Mouse (Mus musculus) kidney, adult 2 months (tissue): ENCODE measurements around the gene Lnpk.

ENCODE experiments used
- CTCF ChIP-seq: fragments of 200-500 bp; conservative IDR thresholded peaks from 2 replicates; pipeline ENCODE4 v1.5.1; 2011; ENCODE audit warnings: low read depth, mild to moderate bottlenecking, control low read depth, low read length, moderate library complexity, mixed read lengths; ENCODE audit not compliant: insufficient read depth, insufficient read length
- POLR2A ChIP-seq: fragments of 200-500 bp; IDR thresholded peaks from one replicate; pipeline ENCODE4 v1.6.1; 2011; ENCODE audit warnings: low read depth, low read length, control low read depth

DNA sequence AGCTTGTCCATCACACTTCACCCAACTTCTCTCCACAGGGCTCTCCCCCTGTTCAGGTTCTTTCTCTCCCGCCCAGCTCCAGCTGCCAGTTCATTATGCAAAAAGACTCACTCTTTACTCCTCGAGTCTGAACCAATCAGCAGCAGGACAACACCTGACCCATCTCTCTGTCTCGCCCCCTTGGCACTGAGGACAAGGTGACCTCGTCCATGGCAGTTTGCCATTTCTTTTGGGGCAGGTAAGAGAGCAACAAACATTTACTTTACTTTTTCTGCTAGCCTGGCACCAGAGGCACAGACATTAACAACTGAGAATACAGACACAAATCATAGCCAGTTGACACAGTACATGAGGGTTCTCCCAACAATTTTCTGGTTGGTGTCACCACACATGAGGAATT lies 8.8 kb downstream of the Lnpk start:
- TF ChIP-seq POLR2A: no peak
- TF ChIP-seq CTCF: no peak
